Mouse (Mus musculus): ENCODE results near the gene Pctp.

- TF ChIP-seq CTCF (IDR thresholded peaks at IDR 0.05; ENCODE audit: low read depth, low read length) = no peak
- no peak for TF ChIP-seq POLR2A (IDR thresholded peaks at IDR 0.05; ENCODE audit: extremely low read depth, insufficient read depth, low read length)
These were observed 32.0 kb upstream of the Pctp start for GRCm38 (mm10) chr11:90034646-90035045.
